Mouse (Mus musculus) ES-Bruce4 (cell line): ENCODE results near the gene Moap1.

Source experiments
- CTCF ChIP-seq: IDR thresholded peaks from one replicate; pipeline ENCODE4 v1.8.1; 2011; ENCODE audit warnings: low read depth, low read length
- EP300 ChIP-seq: IDR thresholded peaks from 2 replicates; pipeline ENCODE4 v1.6.1; 2011; ENCODE audit warnings: low read depth, low read length; ENCODE audit not compliant: insufficient read depth
- POLR2A ChIP-seq: IDR thresholded peaks from one replicate; pipeline ENCODE4 v1.8.1; 2011; ENCODE audit warnings: low read length; ENCODE audit not compliant: insufficient read depth

- TF ChIP-seq CTCF (no peak), POLR2A (no peak), EP300 (no peak)
Measured at GRCm38 (mm10) chr12:102763696-102764095, 20.2 kb upstream of the Moap1 start.
